Mouse (Mus musculus): ENCODE data around the gene Arhgef10l.

DNA sequence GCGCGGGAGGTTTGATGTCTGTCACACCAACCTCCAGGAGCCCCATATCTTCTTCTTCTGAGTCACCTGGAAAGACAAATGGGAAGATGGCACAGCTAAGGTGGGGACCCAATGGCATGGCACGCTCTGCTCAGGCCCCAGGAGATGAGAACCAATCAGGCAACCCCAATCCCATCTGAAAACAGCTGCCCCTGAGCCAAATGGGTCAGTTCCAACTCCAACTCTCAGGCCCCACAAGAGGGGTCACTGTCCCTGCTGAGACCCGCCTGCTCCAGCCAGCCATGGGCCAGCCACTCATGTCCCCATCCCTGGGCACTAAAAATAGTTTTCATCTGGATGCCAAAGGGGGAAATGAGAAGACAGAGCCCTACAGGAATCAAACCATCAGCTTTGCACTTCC is 84.9 kb downstream of the Arhgef10l start:
- no peak for TF ChIP-seq TAL1 (IDR thresholded peaks at IDR 0.05; ENCODE audit: low read length)
- TF ChIP-seq GATA1 (IDR thresholded peaks at IDR 0.05; ENCODE audit: low read length) = no peak

Data from erythroblast, embryonic 14.5 days (primary cell).